Mouse (Mus musculus): ENCODE results near the gene Sympk. TPM values are rescaled to one million over a fixed set of nuclear protein-coding genes. Genes with fewer than 3 reads are reported as not detected.

Sympk gene
- polyA plus RNA-seq, 1 experiment from 2014 or later = 9.6 TPM

DNA sequence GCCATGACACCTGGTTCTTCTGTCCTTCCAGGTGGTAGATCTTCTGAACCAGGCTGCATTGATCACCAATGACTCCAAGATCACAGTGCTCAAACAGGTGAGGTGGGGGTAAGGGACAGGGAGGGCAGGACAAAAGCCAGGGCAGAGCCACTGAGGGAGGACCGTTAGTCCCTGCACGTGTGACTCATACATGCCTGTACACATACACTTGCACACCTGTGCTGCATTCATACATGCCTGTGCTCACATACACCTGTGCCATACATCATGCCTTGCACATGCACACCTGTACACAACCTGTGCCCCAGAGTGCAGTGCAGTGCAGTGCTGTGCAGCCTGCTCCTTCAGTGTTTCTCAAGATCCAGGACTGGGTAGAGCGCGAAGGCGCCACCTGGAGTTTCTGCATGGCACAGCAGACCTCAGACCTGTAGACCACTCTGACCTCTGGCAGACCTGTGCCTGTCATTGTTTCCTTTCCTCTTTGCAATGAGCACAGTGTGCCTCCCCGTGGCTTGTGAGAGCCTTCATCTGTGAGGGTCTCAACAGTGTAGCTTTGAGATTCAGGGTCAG lies 5.0 kb downstream of the Sympk start:
- no peaks in the 10 kb centered on the region for H3K4me1 ChIP-seq (replicated peaks; ENCODE audit: control insufficient read depth, insufficient read depth)
- no peak overlapping the region for H3K4me2 ChIP-seq (replicated peaks; ENCODE audit: low read depth)
- H3K9me3 ChIP-seq (ENCODE audit: control insufficient read depth, low read length) = no peaks in the 10 kb centered on the region
- WGBS = 58% methylated on average over 6 of the region's 6 CpGs
- peak; percentile 59 for ATAC-seq (ENCODE audit: low FRiP score, low TSS enrichment)
- H3K36me3 ChIP-seq (ENCODE audit: control insufficient read depth, insufficient read depth, low read length) = peaks cover 24% of the 10 kb centered on the region
- no peak overlapping the region for H3K9ac ChIP-seq (ENCODE audit: low read length)
- H3K27ac ChIP-seq (replicated peaks) = no peak overlapping the region
- DNase-seq (ENCODE audit: low spot score) = peak; percentile 77
- H3K4me3 ChIP-seq (ENCODE audit: low read depth, low read length) = no peak overlapping the region
- TF ChIP-seq EP300 (optimal IDR thresholded peaks at IDR 0.05) = no peak
- peak; percentile 81 for TF ChIP-seq CTCF (IDR thresholded peaks at IDR 0.05; ENCODE audit: low read depth)
- no peaks in the 10 kb centered on the region for H3K27me3 ChIP-seq (ENCODE audit: control insufficient read depth, insufficient read depth, low read length)

DNA sequence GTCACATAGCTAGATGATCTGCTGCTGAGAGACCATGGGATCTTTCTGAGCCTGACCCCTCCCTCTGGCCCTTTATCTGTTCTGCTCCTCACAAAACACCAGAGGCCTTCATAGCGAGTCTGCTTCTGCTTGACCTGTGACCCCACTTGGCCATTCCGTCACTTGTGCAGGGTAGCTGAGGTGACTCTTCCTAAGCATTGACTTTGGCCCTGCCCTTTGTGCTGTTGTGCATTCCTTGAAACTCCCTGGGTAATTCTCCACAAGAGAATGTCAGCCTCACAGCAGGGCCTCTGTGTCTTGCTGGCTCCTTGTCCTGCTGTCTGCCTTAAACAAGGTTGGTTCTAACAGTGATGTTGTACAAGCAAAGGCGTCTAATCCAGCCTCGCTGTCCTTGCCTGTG lies 7.5 kb downstream of the Sympk start:
- 87% methylated on average over 4 of the region's 4 CpGs for WGBS
- DNase-seq (ENCODE audit: low spot score) (no peak), ATAC-seq (ENCODE audit: low FRiP score, low TSS enrichment) (no peak)
- no peak overlapping the region for H3K4me2 ChIP-seq (replicated peaks; ENCODE audit: low read depth)
- H3K4me3 ChIP-seq (ENCODE audit: low read depth, low read length) = no peak overlapping the region
- TF ChIP-seq EP300 (optimal IDR thresholded peaks at IDR 0.05) (no peak), CTCF (IDR thresholded peaks at IDR 0.05; ENCODE audit: low read depth) (no peak)
- H3K9me3 ChIP-seq (ENCODE audit: control insufficient read depth, low read length) = no peaks in the 10 kb centered on the region
- H3K27ac ChIP-seq (replicated peaks) = no peak overlapping the region
- H3K4me1 ChIP-seq (replicated peaks; ENCODE audit: control insufficient read depth, insufficient read depth) = no peaks in the 10 kb centered on the region
- no peaks in the 10 kb centered on the region for H3K27me3 ChIP-seq (ENCODE audit: control insufficient read depth, insufficient read depth, low read length)
- no peak overlapping the region for H3K9ac ChIP-seq (ENCODE audit: low read length)
- peaks cover 41% of the 10 kb centered on the region for H3K36me3 ChIP-seq (ENCODE audit: control insufficient read depth, insufficient read depth, low read length)

DNA sequence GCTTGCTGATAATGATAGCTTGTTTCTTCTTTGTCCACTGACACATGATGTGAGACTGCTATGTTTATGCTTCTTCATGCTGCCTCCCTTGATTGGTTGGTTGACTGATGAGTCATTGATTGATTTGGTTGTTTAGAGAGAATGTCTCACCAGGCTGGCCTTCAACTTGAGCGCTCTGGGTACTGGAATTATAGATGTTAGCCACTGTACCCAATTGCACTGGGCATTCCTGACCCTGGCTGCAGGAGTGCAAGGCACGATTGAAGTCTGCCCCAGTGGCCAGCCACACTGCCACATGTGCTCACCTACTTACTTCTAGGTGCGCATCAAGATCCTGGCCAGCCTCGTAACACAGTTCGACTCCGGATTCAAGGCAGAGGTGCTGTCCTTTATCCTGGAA lies 20.4 kb downstream of the Sympk start:
- H3K36me3 ChIP-seq (ENCODE audit: control insufficient read depth, insufficient read depth, low read length) = peaks cover 49% of the 10 kb centered on the region
- 94% methylated on average over 6 of the region's 6 CpGs for WGBS

DNA sequence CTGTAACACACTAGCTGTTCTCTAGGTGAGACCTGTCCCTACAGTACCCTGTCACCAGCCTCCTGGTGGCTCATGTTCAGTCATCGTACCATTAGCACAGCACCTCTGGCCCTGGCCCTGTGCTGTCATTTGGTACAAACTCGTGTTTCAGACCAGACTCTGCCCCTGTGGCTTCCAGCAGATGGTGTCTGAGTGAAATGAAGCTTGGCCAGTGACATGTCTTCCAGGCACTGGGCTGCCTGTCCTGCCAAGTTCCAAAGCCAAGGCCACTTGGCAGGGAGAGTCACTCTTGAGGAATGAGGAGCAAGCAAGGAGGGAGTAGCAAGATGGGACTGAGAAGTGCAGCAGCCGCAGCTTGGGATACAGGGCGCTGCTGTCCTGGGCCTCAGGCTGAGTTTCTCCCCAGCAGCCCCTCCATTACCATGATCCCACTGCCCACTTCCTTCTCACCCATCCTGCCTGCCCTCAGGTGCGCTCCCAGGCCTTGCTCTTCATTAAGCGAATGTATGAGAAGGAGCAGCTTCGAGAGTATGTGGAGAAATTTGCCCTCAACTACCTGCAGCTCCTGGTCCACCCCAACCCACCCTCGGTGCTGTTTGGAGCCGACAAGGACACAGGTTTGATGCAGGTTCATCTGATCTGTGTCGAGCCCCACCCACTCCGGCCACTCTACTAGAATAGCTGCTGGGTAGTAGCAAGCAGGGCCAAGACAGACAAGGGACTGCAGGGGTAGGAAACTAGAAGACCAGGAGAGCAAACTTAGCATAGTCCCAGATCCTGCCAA lies 22.3 kb downstream of the Sympk start:
- TF ChIP-seq CTCF (IDR thresholded peaks at IDR 0.05; ENCODE audit: low read depth) (no peak), EP300 (optimal IDR thresholded peaks at IDR 0.05) (no peak)
- Histone ChIP-seq H3K36me3 (ENCODE audit: control insufficient read depth, insufficient read depth, low read length) (peaks cover 42% of the 10 kb centered on the region), H3K4me3 (ENCODE audit: low read depth, low read length) (no peak overlapping the region), H3K27ac (replicated peaks) (no peak overlapping the region), H3K27me3 (ENCODE audit: control insufficient read depth, insufficient read depth, low read length) (no peaks in the 10 kb centered on the region), H3K9me3 (ENCODE audit: control insufficient read depth, low read length) (no peaks in the 10 kb centered on the region), H3K4me1 (replicated peaks; ENCODE audit: control insufficient read depth, insufficient read depth) (no peaks in the 10 kb centered on the region), H3K4me2 (replicated peaks; ENCODE audit: low read depth) (no peak overlapping the region), H3K9ac (ENCODE audit: low read length) (no peak overlapping the region)
- WGBS = 90% methylated on average over 11 of the region's 11 CpGs
- no peak for ATAC-seq (ENCODE audit: low FRiP score, low TSS enrichment)
- no peak for DNase-seq (ENCODE audit: low spot score)

More for the DNA sequence above, 20.4 kb downstream of the Sympk start:
- Histone ChIP-seq H3K4me2 (replicated peaks; ENCODE audit: low read depth) (no peak overlapping the region), H3K27ac (replicated peaks) (no peak overlapping the region), H3K4me1 (replicated peaks; ENCODE audit: control insufficient read depth, insufficient read depth) (no peaks in the 10 kb centered on the region), H3K27me3 (ENCODE audit: control insufficient read depth, insufficient read depth, low read length) (no peaks in the 10 kb centered on the region), H3K9me3 (ENCODE audit: control insufficient read depth, low read length) (no peaks in the 10 kb centered on the region), H3K4me3 (ENCODE audit: low read depth, low read length) (no peak overlapping the region), H3K9ac (ENCODE audit: low read length) (no peak overlapping the region)
- TF ChIP-seq CTCF (IDR thresholded peaks at IDR 0.05; ENCODE audit: low read depth) = no peak
- no peak for TF ChIP-seq EP300 (optimal IDR thresholded peaks at IDR 0.05)
- ATAC-seq (ENCODE audit: low FRiP score, low TSS enrichment) (no peak), DNase-seq (ENCODE audit: low spot score) (no peak)

- Histone ChIP-seq H3K4me2 (replicated peaks; ENCODE audit: low read depth) (no peak overlapping the region), H3K4me3 (ENCODE audit: low read depth, low read length) (no peak overlapping the region), H3K36me3 (ENCODE audit: control insufficient read depth, insufficient read depth, low read length) (peaks cover 34% of the 10 kb centered on the region), H3K9me3 (ENCODE audit: control insufficient read depth, low read length) (no peaks in the 10 kb centered on the region), H3K27me3 (ENCODE audit: control insufficient read depth, insufficient read depth, low read length) (no peaks in the 10 kb centered on the region), H3K4me1 (replicated peaks; ENCODE audit: control insufficient read depth, insufficient read depth) (no peaks in the 10 kb centered on the region), H3K9ac (ENCODE audit: low read length) (no peak overlapping the region), H3K27ac (replicated peaks) (no peak overlapping the region)
- DNase-seq (ENCODE audit: low spot score) (no peak), ATAC-seq (ENCODE audit: low FRiP score, low TSS enrichment) (no peak)
- WGBS = 84% methylated on average over 14 of the region's 14 CpGs
- no peak for TF ChIP-seq CTCF (IDR thresholded peaks at IDR 0.05; ENCODE audit: low read depth)
- TF ChIP-seq EP300 (optimal IDR thresholded peaks at IDR 0.05) = no peak
Measured at GRCm38 (mm10) chr7:19048006-19048527, 23.9 kb downstream of the Sympk start.

DNA sequence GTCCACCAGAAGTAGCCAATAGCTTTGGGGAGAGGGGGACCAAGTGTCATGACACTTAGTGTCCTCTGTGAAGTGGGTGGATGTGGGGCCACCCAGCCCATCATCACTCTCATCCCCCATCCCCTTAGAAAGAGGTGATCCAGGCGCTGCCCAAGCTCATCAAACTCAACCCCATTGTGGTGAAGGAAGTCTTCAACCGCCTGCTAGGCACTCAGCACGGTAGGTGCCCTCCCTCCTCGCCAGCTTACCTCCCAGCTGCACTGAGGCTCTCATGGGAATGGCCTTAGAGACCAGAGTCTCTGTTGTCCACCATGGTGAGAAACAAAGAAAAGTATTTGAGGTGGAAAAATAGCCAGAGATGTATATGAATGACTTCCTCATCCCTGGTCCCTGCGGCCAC lies 25.1 kb downstream of the Sympk start:
- TF ChIP-seq CTCF (IDR thresholded peaks at IDR 0.05; ENCODE audit: low read depth) = no peak
- no peak for TF ChIP-seq EP300 (optimal IDR thresholded peaks at IDR 0.05)
- Histone ChIP-seq H3K4me3 (ENCODE audit: low read depth, low read length) (no peak overlapping the region), H3K27me3 (ENCODE audit: control insufficient read depth, insufficient read depth, low read length) (no peaks in the 10 kb centered on the region), H3K4me1 (replicated peaks; ENCODE audit: control insufficient read depth, insufficient read depth) (no peaks in the 10 kb centered on the region), H3K9ac (ENCODE audit: low read length) (no peak overlapping the region), H3K9me3 (ENCODE audit: control insufficient read depth, low read length) (no peaks in the 10 kb centered on the region), H3K27ac (replicated peaks) (no peak overlapping the region), H3K4me2 (replicated peaks; ENCODE audit: low read depth) (no peak overlapping the region), H3K36me3 (ENCODE audit: control insufficient read depth, insufficient read depth, low read length) (peaks cover 28% of the 10 kb centered on the region)
- DNase-seq (ENCODE audit: low spot score) (no peak), ATAC-seq (ENCODE audit: low FRiP score, low TSS enrichment) (no peak)
- 88% methylated on average over 5 of the region's 5 CpGs for WGBS

Data from stomach, postnatal 0 days (tissue).